Mouse (Mus musculus): ENCODE data around the gene Erg28. TPM values are rescaled to one million over a fixed set of nuclear protein-coding genes. Genes with fewer than 3 reads are reported as not detected.

Gene Erg28
- 11.7 and 12.5 TPM in 2 replicates for total RNA-seq (2023)

DNA sequence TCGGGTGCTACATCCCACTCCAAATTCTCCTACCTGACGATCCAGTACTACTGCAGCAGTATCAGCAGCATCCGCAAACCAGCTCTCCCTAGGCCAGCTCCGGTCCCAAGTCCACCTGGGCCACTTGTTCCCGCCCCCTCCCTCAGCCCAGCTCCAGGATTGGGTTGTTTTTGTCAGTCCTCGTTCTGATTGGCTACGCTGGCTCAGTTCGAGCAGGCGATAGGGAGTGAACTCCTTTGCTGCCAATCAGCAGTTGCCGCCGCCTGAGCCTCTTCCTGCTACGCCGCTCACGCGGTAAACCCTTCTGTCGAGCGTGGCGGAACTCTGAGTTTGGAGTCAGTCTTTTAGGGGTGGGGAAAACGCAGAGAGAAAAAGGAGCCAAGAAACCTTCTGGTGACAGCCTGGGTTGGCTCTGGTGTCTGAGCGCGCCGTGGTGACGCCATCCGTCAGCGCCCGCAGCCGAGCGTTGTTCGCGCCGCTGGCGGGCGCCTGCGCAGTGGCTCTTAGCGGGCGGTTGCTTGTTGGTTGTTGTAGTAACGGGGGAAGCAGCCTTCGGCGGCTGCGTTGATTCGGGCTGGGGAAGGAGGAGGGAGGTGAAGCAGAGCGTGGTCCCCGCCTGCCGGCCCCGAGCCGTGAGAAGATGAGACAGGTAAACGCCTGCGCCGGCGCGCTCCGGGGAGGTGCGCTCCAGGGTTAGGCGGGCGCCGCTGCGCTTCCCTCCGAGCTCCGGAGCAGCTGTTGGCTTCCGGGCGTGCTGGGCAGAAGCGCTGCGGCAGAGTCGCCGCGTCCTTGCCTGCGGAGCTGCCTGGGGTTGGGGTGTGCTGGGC lies at the start of gene Erg28, which contains the start of gene Ttll5:
Gene Erg28, minus strand, starts transcription at position 113 of the 827 bp plus-strand sequence.
Gene Ttll5, plus strand, starts transcription at position 222 of the 827 bp plus-strand sequence.

Other genes with a start within 250 kb of the Erg28 start
- 90.2 and 94.2 TPM in 2 replicates for gene Jdp2, start 225.5 kb downstream of the Erg28 start, total RNA-seq (2023)
- gene Batf, start 137.9 kb downstream of the Erg28 start, total RNA-seq (2023), result 10.0 and 17.0 TPM in 2 replicates
- gene Flvcr2, start 78.0 kb downstream of the Erg28 start, total RNA-seq (2023), result 0.13 and 0.14 TPM in 2 replicates
- gene Ttll5, start 109 bp upstream of the Erg28 start, total RNA-seq (2023), result 11.1 and 18.6 TPM in 2 replicates